Mouse (Mus musculus) heart, embryonic 10.5 days (tissue): ENCODE measurements around the gene Sh3bgrl2. TPM values are rescaled to one million over a fixed set of nuclear protein-coding genes. Genes with fewer than 3 reads are reported as not detected.

Experiments used
- DNase-seq: peaks from one replicate; pipeline ENCODE4 v3.0.0-alpha.2; 2017; ENCODE audit warnings: low spot score
- H3K27ac ChIP-seq: fragments of 300-500 bp; sonication (generic); 2 replicates; pipeline ENCODE4 v1.5.1; 2016; ENCODE audit warnings: mild to moderate bottlenecking
- H3K27me3 ChIP-seq: fragments of 300-500 bp; sonication (generic); 2 replicates; pipeline ENCODE4 v1.6.1; 2016; ENCODE audit warnings: mild to moderate bottlenecking; ENCODE audit not compliant: poor library complexity, insufficient read depth, severe bottlenecking
- H3K36me3 ChIP-seq: fragments of 300-500 bp; sonication (generic); 2 replicates; pipeline ENCODE4 v1.6.1; 2016; ENCODE audit warnings: mild to moderate bottlenecking, moderate library complexity
- H3K4me1 ChIP-seq: fragments of 300-500 bp; sonication (generic); 2 replicates; pipeline ENCODE4 v1.6.1; 2016; ENCODE audit warnings: mild to moderate bottlenecking
- H3K4me3 ChIP-seq: fragments of 300-500 bp; sonication (generic); 2 replicates; pipeline ENCODE4 v1.5.1; 2016; ENCODE audit warnings: mild to moderate bottlenecking, moderate library complexity
- H3K9me3 ChIP-seq: fragments of 300-500 bp; sonication (generic); 2 replicates; pipeline ENCODE4 v1.6.1; 2016; ENCODE audit warnings: mild to moderate bottlenecking, moderate library complexity
- WGBS: fragments of 180-500 bp; shearing (Covaris S2); methylation state at CpG from one replicate; pipeline ENCODE4 v1.1.7; 2016; 5-methylcytosine and 5-hydroxymethylcytosine counted together
- polyA plus RNA-seq: library from polyadenylated mRNA; unstranded; fragments of >200 nt; fragmentation: Nextera tagmentation; extraction: Ambion mirVana; gene quantifications from 2 replicates; pipeline ENCODE4 v1.2.1, GENCODE M21; 2016

Sh3bgrl2 gene
- polyA plus RNA-seq, 1 experiment from 2014 or later = 16.2 TPM

- Histone ChIP-seq H3K9me3 (no peaks in the 10 kb centered on the region), H3K36me3 (no peaks in the 10 kb centered on the region), H3K27me3 (no peaks in the 10 kb centered on the region), H3K4me1 (peaks cover 19% of the 10 kb centered on the region), H3K27ac (no peak overlapping the region), H3K4me3 (no peak overlapping the region)
- DNase-seq = no peak
- WGBS = 78% methylated on average over 4 of the region's 4 CpGs
These were observed 30.9 kb downstream of the Sh3bgrl2 start for GRCm38 (mm10) chr9:83579049-83579448.

- DNase-seq = no peak
- Histone ChIP-seq H3K4me3 (no peak overlapping the region), H3K9me3 (no peaks in the 10 kb centered on the region), H3K27ac (no peak overlapping the region), H3K36me3 (no peaks in the 10 kb centered on the region), H3K27me3 (no peaks in the 10 kb centered on the region), H3K4me1 (peaks cover 7% of the 10 kb centered on the region; the same call in 1 of the 2 replicates)
- WGBS = 67% methylated on average over 7 of the region's 7 CpGs
These were observed 34.6 kb downstream of the Sh3bgrl2 start for GRCm38 (mm10) chr9:83582748-83583147.

GRCm38 (mm10) chr9:83586316-83587050 lies 38.4 kb downstream of the Sh3bgrl2 start:
- WGBS = 89% methylated on average over 17 of the region's 17 CpGs
- Histone ChIP-seq H3K9me3 (no peaks in the 10 kb centered on the region), H3K4me3 (no peak overlapping the region), H3K27ac (no peak overlapping the region), H3K4me1 (peaks cover 15% of the 10 kb centered on the region), H3K36me3 (no peaks in the 10 kb centered on the region), H3K27me3 (no peaks in the 10 kb centered on the region)
- DNase-seq = no peak

GRCm38 (mm10) chr9:83587116-83587515 lies 39.0 kb downstream of the Sh3bgrl2 start:
- peaks cover 15% of the 10 kb centered on the region for H3K4me1 ChIP-seq
- H3K27ac ChIP-seq = no peak overlapping the region
- H3K27me3 ChIP-seq = no peaks in the 10 kb centered on the region
- no peak for DNase-seq
- H3K4me3 ChIP-seq = no peak overlapping the region
- no peaks in the 10 kb centered on the region for H3K9me3 ChIP-seq
- no peaks in the 10 kb centered on the region for H3K36me3 ChIP-seq
- 87% methylated on average over 9 of the region's 9 CpGs for WGBS

- H3K27ac ChIP-seq = no peak overlapping the region
- H3K4me1 ChIP-seq = peaks cover 14% of the 10 kb centered on the region
- H3K9me3 ChIP-seq = no peaks in the 10 kb centered on the region
- H3K4me3 ChIP-seq = no peak overlapping the region
- DNase-seq = no peak
- WGBS = 89% methylated on average over 2 of the region's 2 CpGs
- H3K36me3 ChIP-seq = no peaks in the 10 kb centered on the region
- H3K27me3 ChIP-seq = no peaks in the 10 kb centered on the region
These were observed 40.9 kb downstream of the Sh3bgrl2 start for GRCm38 (mm10) chr9:83589063-83589462.

GRCm38 (mm10) chr9:83589680-83590467 lies 41.7 kb downstream of the Sh3bgrl2 start:
- Histone ChIP-seq H3K27me3 (no peaks in the 10 kb centered on the region), H3K4me1 (peaks cover 14% of the 10 kb centered on the region), H3K36me3 (no peaks in the 10 kb centered on the region), H3K9me3 (no peaks in the 10 kb centered on the region), H3K27ac (no peak overlapping the region), H3K4me3 (no peak overlapping the region)
- DNase-seq = no peak
- 55% methylated on average over 14 of the region's 14 CpGs for WGBS

- H3K27me3 ChIP-seq = no peaks in the 10 kb centered on the region
- peaks cover 3% of the 10 kb centered on the region; the same call in 1 of the 2 replicates for H3K36me3 ChIP-seq
- no peak for DNase-seq
- H3K9me3 ChIP-seq = no peaks in the 10 kb centered on the region
- peaks cover 14% of the 10 kb centered on the region for H3K4me1 ChIP-seq
- no peak overlapping the region for H3K27ac ChIP-seq
- 89% methylated on average over 10 of the region's 10 CpGs for WGBS
- no peak overlapping the region for H3K4me3 ChIP-seq
These were observed 43.8 kb downstream of the Sh3bgrl2 start for GRCm38 (mm10) chr9:83591848-83592456.

GRCm38 (mm10) chr9:83593811-83594210 lies 45.7 kb downstream of the Sh3bgrl2 start:
- Histone ChIP-seq H3K4me3 (no peak overlapping the region), H3K27ac (no peak overlapping the region)
- 77% methylated on average over 5 of the region's 5 CpGs for WGBS

GRCm38 (mm10) chr9:83596132-83596531 lies 48.0 kb downstream of the Sh3bgrl2 start:
- DNase-seq = no peak
- H3K27me3 ChIP-seq = no peaks in the 10 kb centered on the region
- no peak overlapping the region for H3K4me3 ChIP-seq
- no peak overlapping the region for H3K27ac ChIP-seq
- H3K9me3 ChIP-seq = no peaks in the 10 kb centered on the region
- H3K4me1 ChIP-seq = peaks cover 12% of the 10 kb centered on the region; the same call in 1 of the 2 replicates
- peaks cover 3% of the 10 kb centered on the region; the same call in 1 of the 2 replicates for H3K36me3 ChIP-seq
- WGBS = 84% methylated on average over 6 of the region's 6 CpGs

More at GRCm38 (mm10) chr9:83593811-83594210, 45.7 kb downstream of the Sh3bgrl2 start:
- Histone ChIP-seq H3K9me3 (no peaks in the 10 kb centered on the region), H3K4me1 (peaks cover 20% of the 10 kb centered on the region), H3K27me3 (no peaks in the 10 kb centered on the region), H3K36me3 (peaks cover 3% of the 10 kb centered on the region; the same call in 1 of the 2 replicates)
- DNase-seq = peak; percentile 73

- 80% methylated on average over 13 of the region's 13 CpGs for WGBS
- Histone ChIP-seq H3K36me3 (peaks cover 3% of the 10 kb centered on the region; the same call in 1 of the 2 replicates), H3K9me3 (no peaks in the 10 kb centered on the region), H3K4me3 (no peak overlapping the region), H3K4me1 (peaks cover 14% of the 10 kb centered on the region; the same call in 1 of the 2 replicates), H3K27me3 (no peaks in the 10 kb centered on the region), H3K27ac (no peak overlapping the region)
- peak; percentile 61 for DNase-seq
These were observed 48.7 kb downstream of the Sh3bgrl2 start for GRCm38 (mm10) chr9:83596646-83597481.

- WGBS = 71% methylated on average over 7 of the region's 7 CpGs
- H3K27ac ChIP-seq = no peak overlapping the region
- H3K9me3 ChIP-seq = no peaks in the 10 kb centered on the region
- no peak overlapping the region for H3K4me3 ChIP-seq
- peak; percentile 69 for DNase-seq
- H3K4me1 ChIP-seq = peaks cover 17% of the 10 kb centered on the region; the same call in 1 of the 2 replicates
- no peaks in the 10 kb centered on the region for H3K27me3 ChIP-seq
- peaks cover 3% of the 10 kb centered on the region; the same call in 1 of the 2 replicates for H3K36me3 ChIP-seq
These were observed 49.9 kb downstream of the Sh3bgrl2 start for GRCm38 (mm10) chr9:83598047-83598446.

GRCm38 (mm10) chr9:83599505-83599904 lies 51.4 kb downstream of the Sh3bgrl2 start:
- H3K27ac ChIP-seq = no peak overlapping the region
- DNase-seq = peak; percentile 67
- no peak overlapping the region for H3K4me3 ChIP-seq
- H3K27me3 ChIP-seq = no peaks in the 10 kb centered on the region
- no peaks in the 10 kb centered on the region for H3K9me3 ChIP-seq
- peaks cover 15% of the 10 kb centered on the region; the same call in 1 of the 2 replicates for H3K4me1 ChIP-seq
- 73% methylated on average over 6 of the region's 6 CpGs for WGBS
- peaks cover 3% of the 10 kb centered on the region; the same call in 1 of the 2 replicates for H3K36me3 ChIP-seq
